Mouse (Mus musculus): ENCODE results near the gene Slc6a6.

- TF ChIP-seq POLR2A (IDR thresholded peaks at IDR 0.05; ENCODE audit: extremely low read depth, insufficient read depth, low read length) (no peak), CTCF (IDR thresholded peaks at IDR 0.05; ENCODE audit: low read depth, low read length) (no peak)
Observed at GRCm38 (mm10) chr6:91667141-91667540, 16.7 kb upstream of the Slc6a6 start.
